Mouse (Mus musculus): ENCODE measurements around the gene Adipoq.
A peak's percentile ranks its signal among the peaks of the same experiment; 100 is the strongest.

Adipoq gene

DNA sequence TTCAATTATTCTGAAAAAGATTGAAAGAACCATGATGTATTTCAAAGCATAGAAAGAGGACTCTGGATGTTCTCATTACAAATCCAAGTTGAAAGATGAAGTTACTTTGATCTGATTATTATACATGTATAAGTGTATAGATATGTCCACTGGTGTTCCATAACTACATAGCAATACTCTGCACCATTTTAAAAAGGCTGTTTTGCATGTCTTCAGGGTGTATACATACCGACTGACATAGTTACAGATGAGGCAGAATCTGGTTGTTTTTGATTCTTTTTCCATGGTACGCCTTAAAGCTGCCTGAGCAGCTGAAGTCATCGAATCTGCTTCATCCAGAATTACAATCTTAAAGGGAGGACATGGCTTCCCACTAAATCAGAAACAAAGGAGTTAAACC is 30.9 kb upstream of the Adipoq start:
- no peak for DNase-seq

DNA sequence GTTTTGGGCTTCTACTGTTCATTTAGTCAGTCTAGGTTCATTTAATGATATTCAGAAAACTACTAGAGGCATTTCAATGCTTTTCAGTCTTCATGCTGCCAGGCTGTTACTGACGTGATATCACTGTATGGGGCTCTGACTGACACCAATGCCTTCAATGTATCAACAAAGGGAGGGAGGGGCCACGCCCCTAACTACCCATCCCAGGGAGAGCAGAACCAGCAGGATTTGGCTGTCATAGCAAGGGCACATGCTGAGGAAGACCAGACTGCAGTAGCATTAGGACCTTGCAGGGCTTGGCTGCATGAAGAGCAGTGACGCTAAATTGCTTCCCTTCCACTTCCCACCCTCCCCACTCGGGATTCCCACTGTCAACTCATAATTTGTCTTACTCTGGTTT is 29.2 kb upstream of the Adipoq start:
- no peak for DNase-seq

DNA sequence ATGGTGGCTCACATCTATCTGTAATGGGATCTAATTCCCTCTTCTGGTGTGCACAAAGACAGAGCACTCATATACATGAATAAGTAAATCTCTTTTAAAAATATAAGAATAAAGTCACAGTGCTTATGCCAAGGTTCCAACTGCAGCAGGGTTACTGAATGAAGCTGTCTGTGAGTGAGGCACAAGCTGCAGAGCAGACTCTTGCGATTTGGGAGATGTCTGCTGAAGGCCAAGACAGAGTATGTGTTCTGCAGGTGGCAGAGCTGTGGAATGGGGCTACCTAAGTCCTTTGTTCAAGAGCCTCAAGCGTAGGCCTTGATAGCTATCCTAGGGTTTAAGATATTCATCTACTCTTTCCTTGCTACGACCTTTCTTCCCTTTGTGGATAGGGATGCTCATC is 23.9 kb upstream of the Adipoq start:
- no peak for DNase-seq

DNA sequence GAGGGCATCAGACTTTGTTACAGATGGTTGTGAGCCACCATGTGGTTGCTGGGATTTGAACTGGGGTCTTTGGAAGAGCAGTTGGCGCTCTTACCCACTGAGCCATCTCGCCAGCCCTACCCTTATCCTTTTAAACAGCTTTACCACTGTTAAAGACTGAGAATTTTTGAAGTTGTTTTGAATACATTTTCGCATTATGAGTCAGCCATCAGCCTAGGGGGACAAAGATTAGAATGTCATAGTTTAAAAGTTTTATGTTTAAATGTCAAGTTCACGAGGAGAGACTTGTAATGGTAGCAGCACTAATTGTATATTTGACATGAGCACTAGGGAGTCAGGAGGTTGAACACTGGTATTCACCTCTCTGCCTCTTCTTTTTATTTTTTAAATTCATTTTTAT is 23.2 kb upstream of the Adipoq start:
- no peak for DNase-seq

DNA sequence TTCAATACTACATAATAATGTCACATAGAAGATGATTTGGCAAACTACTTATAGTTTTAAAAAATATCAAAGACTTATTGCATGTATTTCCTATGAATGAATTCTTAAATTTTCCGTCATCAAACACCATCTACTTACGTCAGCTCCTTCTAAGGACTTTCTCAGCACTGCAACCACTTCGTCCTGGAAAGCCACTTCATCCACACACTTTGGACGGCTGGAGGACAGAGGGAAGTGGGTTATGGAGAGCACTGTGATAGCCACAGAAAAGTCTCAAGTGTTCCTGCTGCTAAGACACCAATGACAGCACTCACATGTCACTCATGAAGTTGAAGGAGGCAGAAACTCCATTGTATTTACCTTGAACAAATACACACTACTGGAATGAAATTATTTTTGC is 21.9 kb upstream of the Adipoq start:
- no peak for DNase-seq

DNA sequence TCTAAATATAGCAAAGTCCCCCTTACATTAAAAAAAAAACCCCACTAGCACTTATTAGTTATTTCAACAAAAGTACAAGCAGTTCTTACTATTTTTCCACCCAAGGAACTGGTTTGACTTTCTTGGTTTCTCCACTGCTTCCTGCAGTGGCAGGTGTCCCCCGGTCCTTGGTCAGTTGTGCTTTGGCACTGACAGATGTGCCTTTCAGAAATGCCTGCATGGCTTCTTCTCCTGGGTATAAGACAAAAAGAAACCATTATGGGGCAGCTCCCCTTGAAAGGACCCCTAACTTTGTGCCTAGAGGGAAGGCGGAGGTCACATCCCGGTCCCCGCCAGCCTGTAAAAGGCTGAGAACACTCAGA is 19.0 kb upstream of the Adipoq start:
- no peak for DNase-seq

DNA sequence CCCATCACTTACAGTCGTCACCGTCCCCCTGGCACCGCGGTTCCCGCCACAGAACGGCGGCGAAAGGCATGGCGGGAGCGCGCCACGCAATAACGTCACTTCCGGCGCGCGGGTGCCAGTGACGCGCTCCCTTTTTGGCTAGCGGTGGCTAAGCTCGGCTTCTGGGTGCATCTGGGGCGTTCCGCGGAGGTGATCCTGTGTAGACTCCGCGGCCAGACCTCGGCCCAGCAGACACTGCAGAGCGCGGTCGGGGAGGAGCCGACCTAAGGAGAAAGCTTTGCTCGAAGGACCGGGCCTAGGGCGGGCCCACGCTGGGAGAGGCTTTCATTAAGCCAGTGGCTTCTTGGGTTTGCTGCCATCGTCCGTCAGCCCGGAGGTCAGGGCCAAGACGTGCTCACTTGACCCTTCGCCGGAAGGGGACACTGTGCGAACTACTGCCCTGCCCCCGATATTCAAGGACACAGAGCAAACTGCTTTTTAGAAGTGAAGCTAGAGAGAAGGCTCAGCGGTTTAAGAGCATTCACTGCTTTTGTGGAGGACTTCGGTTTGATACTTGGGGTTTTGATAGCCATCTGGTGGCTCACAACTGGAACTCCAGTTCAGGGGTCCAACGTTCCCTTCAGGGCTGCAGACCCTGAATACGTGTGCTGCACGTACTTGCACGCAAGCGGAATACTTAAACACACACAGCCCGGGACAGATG is 18.5 kb upstream of the Adipoq start, which contains the start of gene Rfc4:
Gene Rfc4 (minus strand): TSS at position 65 of the 703 bp plus-strand sequence.
- DNase-seq, result peak; percentile 92

DNA sequence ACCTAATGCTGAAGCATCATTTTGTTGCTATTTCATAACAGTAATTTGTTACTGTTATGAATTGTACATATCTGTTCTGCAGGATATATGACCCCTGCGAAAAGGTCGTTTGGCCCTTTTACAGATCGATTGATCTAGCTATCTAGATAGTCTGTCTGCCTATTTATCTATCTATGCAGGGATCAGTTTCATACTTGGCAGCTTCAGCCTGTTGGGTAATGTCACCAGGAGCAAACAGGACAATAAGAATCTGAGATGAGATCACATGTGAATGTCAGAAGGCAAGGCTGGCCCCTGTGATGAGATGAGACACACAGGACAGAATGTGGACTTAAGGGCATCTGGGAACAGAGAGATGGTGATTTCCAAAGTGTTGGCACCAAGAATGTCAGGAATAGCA is 16.0 kb upstream of the Adipoq start:
- no peak for DNase-seq

DNA sequence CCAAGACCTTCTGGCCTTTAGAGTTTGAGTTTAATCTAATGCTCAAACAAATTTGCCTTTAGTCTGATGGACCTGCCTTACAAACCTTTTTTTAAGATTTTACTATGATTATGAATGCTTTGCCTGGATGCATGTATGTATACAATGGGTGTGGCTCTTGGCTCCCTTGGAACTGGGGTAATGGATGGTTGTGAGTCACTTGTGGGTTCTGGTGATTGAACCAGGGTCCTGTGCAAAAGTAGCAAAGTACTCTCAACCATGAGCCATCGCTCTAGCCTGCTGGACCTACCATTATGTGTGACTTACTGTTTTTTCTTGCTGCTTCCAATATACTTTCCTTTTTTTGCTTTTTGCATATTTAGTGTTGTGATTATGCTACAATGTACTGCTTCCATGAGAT is 14.0 kb upstream of the Adipoq start:
- no peak for DNase-seq

DNA sequence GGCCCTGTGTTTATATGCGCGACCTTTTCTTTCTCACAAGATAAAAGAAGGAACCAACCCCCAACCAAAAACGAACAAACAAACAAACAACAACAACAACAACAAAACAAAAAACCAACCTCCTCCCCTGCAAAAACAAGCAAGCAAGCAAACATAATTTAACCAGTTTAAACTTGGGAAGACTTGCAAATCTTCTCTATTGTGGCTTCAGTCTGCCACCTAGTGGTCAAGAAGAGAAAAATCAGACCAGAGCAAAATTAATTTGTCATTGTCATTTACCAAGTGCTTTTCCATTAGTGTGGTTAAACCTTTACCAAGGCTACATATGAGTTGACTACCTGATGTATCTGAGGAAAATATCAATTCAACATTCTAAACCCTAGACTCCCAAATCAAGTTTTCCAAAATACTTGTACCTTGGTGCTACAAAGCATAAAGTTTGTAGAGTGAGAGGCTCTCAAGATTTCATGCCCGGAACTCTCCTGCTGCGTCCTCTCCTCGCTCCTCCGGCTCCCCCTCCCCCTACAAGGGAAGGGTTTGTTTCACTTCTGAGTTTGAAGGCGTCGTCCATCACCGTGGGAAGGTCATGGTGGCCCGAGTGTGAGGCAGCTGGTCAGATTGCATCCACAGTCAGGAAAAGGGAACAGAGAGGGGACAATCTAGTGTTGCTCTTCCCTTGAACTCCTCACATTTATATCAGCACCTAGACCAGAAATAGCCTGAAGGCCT is 10.8 kb upstream of the Adipoq start:
- DNase-seq, result peak; percentile 7

DNA sequence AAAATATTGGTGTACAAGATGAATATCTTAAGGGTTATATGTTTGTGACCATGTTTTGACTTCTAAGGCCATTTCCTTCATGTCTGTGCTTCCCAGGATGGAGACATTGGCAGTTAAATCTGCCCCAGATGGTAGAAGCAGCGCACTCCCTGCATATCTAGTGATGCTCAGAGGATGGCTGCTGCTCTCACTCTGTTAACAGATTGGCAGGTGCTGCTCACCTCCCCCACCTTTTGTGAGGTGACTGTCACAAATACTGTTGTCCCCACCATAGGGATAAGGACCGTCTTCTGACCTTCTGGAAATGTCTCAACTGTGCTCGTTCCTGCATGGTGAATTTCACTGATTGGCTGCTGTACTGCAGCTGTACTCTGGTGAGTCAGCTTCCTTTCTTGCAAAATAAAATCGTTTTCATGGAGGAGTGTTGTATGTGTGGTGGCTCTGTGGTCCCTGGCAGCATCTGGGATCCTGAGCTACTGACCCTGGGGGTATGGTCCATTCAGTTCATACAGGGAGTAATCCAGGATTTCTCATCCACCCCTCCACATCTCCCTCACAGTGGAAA is 9.8 kb upstream of the Adipoq start:
- DNase-seq, result no peak

DNA sequence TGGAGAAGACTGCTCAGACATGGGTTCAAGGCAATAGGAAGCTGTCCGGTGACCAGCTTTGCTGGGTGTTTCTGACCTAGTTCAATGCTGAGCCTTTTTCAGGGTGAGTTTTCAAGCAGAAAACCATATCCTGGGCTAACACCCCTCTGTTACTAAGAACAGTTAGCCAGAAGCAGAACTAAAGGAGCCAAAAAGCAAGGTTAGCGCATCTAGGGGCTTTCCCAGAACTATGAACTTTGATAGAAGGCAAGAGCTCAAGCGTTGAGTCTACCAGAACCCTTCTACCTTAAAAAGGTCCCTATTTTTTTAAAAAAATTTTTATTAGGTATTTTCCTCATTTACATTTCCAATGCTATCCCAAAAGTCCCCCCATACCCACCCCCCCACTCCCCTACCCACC is 5.4 kb upstream of the Adipoq start:
- no peak for DNase-seq

DNA sequence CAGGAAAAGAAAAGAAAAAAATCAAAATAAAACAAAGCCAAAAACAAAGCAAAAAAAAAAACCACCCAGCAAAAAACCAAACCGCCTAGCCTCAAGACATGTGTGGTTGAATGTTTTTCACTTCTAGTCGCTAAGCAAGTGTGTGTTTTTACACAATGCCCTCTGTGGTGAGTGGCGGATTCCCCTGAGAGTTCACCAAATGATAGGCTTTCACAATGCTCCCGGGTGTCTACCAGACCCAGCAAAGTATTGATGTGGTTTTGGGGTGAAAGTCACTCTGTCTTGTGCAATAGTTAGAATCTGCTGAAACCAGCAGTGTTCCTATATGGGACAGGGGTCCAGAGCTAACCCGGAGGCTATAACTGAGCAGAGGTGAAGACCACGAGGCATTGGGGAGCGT is 2.0 kb upstream of the Adipoq start:
- DNase-seq, result no peak

DNA sequence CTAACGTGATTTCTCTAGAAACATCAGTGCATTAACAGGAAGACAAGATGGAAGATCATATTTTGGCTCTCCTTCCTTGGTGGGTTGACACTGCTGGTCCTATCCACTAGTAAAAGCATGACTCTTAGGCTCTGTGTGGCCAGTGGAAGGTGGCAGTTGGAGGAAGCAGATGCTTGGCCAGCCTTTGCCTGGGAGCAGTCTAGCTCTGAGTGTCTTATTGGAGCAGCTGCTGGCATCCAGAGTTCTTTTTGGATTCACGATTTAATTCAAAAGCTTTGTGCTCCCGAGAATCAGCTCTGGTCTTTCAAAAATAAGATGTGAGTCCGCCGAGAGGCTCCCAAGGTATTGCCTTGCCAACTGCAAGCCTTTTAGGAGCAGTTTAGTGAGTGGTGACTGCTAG is 1.1 kb upstream of the Adipoq start:
- DNase-seq, result no peak

DNA sequence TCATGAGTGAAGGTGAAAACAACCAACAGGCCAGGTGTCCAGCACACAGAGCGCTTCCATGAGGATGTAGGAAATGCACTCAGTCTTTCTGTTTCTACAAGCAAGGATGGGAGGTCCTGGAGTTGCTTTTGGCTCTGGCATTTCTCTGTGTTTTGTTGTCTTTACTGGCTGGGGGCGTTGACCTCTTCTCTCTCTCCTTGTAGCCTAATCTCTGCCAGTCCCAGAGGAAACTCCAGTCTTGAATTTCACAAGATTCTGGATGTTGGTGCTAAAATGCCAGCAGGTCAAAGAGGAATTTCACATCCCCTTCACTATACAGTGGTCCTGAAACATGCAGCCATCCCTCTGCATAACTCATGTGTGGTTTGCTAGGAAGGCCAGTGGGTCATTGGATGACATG is 2.6 kb downstream of the Adipoq start:
- DNase-seq, result no peak

DNA sequence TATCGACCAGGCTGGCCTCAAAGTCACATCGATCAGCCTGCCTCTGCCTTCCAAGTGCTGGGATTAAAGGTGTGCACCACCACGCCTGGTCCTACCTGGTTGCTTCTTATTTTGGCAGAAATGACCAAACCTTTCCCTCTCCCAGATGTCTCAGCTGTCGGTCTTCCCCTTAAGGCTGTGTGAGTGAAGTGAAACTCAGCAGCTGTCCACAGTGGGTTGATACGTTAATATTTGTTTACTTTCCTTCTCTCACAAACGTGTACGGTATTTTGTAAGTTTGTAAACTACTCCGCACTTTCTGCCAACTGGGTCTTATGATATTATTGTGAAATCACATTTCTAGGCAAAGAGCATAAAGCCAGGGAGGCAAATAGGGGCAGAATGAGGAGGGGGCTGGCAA is 3.1 kb downstream of the Adipoq start:
- DNase-seq, result no peak

DNA sequence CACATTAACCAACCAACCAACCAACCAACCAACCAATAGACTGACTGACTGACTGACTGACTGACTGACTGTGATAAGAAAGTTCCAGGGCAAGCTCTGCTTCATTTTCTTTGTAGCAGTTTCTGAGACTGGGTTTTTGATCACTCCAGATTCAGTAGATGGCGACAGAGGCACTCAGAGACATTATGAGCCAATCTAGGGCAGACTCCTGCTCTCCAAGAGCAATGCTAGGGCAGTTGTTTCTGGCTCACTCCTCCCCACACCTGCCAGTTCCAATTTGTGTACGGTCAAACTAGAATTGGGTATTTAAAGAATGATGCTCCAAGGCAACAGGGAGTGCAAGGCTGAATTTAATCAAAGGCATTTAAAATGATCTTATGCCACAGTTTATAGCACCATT is 5.1 kb downstream of the Adipoq start:
- peak; percentile 49 for DNase-seq

DNA sequence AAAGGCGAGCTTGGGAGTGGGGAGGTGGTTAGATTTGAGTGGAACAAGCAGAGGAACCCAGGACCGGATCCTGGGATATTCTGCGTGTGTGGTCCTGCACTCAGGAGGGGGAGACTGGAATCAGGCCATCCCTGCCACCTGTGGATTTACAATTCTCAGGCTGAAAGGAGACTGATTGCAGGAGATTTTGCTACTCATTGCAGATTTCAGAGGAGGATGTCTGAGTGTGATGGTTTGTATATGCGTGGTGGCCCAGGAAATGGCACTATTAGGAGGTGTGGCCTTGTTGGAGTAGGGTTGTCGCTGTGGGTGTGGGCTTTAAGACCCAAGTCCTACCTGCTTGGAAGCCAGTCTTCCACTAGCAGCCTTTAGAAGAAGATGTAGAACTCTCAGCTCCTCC is 7.9 kb downstream of the Adipoq start:
- no peak for DNase-seq

DNA sequence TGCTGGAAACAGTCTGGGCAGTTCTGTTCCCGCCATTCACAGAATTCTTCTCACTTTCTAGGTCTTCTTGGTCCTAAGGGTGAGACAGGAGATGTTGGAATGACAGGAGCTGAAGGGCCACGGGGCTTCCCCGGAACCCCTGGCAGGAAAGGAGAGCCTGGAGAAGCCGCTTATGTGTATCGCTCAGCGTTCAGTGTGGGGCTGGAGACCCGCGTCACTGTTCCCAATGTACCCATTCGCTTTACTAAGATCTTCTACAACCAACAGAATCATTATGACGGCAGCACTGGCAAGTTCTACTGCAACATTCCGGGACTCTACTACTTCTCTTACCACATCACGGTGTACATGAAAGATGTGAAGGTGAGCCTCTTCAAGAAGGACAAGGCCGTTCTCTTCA is 10.7 kb downstream of the Adipoq start:
- no peak for DNase-seq

DNA sequence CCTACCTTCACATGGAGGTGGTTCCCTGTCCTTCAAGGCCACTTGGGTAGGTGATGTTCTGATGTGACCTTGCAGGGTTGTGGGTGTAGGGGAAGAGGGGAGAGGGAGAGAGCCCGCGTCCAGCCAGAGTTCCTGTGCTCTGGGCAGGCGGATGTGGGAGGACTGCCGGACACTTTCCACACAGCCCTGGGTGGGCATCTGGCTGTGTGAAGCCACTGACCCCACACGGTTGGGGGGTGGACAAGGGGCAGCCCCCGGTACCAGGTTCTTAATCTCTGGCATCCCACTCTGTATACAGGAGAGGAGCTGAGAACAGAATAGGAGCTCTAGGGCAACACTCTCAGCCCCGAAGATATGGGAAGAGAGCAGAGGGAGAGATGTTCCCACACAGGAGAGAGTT is 12.0 kb downstream of the Adipoq start:
- DNase-seq, result no peak

DNA sequence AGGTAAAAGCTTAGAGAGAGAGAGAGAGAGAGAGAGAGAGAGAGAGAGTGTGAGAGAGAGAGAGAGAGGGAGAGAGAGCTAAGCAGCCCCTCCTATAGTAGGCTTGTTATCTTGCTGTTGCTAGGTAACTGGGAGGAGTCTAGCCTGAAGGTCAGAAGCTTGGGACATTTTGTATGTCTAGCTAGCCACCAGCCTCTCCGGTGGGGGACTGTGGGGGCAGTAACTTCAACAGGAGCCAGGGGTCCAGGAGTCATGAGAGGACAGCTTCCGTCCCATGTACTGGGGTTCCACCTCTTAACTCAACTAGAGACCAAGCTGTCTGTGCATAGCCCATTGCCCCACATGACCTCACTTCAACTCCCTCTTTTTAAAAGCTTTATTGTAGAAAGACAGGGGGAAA is 12.6 kb downstream of the Adipoq start:
- DNase-seq, result no peak

DNA sequence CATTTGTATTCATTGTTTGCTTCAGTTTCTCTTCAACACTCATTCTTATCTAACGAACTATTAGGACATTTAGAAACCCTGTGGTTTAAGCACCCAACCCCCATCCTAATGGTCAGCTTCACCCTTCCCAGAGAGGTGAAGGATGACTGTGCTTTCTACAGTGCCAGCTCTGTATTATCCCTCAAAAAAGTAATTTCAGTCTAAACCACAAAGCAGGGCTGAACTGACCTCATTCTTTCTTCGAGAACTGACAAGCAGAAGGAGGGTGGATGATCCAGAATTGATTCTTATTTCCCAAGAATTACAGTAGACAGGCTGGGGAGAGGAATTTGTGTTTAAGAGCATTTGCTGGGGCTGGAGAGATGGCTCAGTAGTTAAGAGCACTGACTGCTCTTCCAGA is 13.4 kb downstream of the Adipoq start:
- no peak for DNase-seq

DNA sequence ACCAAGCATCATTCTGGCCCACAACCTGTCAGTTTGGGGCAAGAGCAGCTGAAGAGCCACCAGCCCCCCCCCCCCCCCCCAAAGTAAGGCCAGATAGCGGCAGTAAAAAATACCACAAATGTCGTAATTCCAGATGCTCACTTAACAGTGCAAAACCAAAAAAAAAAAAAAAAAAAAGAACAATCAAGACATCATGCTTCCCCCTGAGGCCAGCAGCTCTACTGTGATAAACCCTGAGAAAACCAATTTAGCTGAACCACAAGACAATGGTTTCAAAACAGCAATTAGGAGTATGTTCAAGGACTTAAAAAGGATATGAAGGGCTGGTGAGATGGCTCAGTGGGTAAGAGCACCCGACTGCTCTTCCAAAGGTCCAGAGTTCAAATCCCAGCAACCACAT is 15.8 kb downstream of the Adipoq start:
- no peak for DNase-seq

DNA sequence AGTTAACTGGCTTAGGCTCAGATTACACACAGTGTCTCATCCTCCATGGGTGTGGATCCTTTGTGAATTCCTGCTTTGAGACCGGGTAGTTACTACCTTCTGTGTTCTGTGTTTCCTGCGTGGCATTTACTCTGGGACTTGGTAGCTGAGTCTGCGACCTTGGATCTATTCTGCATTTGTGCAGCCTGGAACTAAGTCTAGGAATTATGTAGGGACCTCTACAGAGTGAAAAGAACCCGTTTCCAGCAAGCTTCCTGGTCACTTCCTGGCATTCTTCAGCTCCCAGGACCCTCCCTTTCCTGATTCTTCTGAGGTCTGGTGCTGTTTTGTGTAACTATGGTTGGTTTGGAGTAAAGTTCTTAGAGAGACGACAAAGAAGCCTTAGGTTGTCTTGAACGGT is 18.1 kb downstream of the Adipoq start:
- DNase-seq, result no peak

DNA sequence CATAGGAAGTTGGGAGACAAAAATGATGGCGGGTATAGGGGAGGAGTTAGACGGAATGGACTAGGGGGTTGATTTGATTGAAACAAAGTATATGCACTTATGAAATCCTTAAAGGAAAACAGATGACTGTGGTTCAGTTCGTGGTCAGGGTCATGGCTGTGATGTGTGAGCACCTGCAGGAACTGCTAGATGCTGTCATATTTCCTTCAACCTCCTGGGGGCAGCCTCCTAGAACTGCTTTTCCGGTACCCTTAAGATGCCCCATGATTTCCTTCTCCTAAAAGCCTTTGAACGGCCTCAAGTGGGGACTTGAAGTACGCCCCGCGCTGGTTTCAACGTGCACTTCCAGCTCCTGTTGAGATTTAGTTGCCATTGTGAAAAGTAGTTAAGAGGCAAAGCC is 19.1 kb downstream of the Adipoq start:
- no peak for DNase-seq

Measured in lung, postnatal 14 days (tissue).